Mouse (Mus musculus) cerebellum, adult 2 months (tissue): ENCODE data around the gene Clec18a.

Experiments used
- CTCF ChIP-seq: fragments of 200-500 bp; IDR thresholded peaks from 2 replicates; pipeline ENCODE4 v1.5.1; 2011; ENCODE audit warnings: low read depth, mild to moderate bottlenecking, control low read depth, low read length, moderate library complexity, borderline replicate concordance; ENCODE audit not compliant: insufficient read depth
- POLR2A ChIP-seq: fragments of 200-500 bp; IDR thresholded peaks from 2 replicates; pipeline ENCODE4 v1.6.1; 2011; ENCODE audit warnings: low read length, control low read depth, borderline replicate concordance; ENCODE audit not compliant: insufficient read depth

GRCm38 (mm10) chr8:111033482-111034215 is 58.6 kb downstream of the Clec18a start:
- TF ChIP-seq CTCF (no peak), POLR2A (peak; percentile 60; the same call in 1 of the 2 replicates)
